In the genomic region with DNA sequence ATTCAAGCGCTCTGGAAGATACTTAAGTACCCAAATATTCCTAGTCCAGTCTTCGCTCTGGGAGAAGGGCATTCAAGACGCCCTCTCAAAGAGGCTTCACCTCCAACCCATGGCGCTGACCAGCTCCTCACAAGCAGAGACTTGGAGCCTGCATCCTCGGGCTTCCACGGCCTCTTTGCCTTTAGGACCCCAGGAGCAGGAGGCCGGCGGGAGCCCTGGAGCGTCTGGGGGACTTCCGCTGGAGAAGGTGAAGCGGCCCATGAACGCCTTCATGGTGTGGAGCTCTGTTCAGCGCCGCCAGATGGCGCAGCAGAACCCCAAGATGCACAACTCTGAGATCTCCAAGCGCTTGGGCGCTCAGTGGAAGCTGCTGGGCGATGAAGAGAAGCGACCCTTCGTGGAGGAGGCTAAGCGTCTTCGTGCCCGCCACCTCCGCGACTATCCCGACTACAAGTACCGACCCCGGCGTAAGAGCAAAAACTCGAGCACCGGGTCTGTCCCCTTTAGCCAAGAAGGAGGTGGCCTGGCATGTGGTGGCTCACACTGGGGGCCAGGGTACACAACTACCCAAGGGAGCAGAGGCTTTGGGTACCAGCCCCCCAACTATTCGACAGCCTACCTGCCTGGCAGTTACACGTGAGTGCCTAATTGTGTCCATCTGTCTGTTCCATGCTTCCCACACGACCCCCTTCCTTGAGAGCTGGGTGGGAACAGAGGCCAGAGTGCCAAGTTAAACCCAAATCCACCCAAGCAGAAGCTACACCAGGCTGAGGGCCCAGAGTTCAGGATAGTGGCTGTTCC, we compare ENCODE assay signal across 7 mouse cellular contexts. TPM values are rescaled to one million over a fixed set of nuclear protein-coding genes. Genes with fewer than 3 reads are reported as not detected.
DNase-seq lines count a peak whose midpoint lies in the region; ATAC-seq lines count a peak whose summit lies in the region.

A gene (plus strand): TSS at position 51 of the 801 bp plus-strand sequence.

- DNase-seq in R1 (ENCODE audit: low read depth, low spot score): peak; percentile 91
- DNase-seq in cerebellum, adult 11 months: peak; percentile 72
- DNase-seq in heart, postnatal 4 days: peak; percentile 79
- DNase-seq in layer of hippocampus, postnatal 25 days (ENCODE audit: extremely low spot score in 1 of 2, low spot score in 1 of 2): peak; percentile 60 to 71
- DNase-seq in lung, postnatal 25 days (ENCODE audit: low spot score): peak; percentile 57
- DNase-seq in right cerebral cortex, postnatal 10 days (ENCODE audit: low spot score in 2 of 2): peak; percentile 85 to 86

- H3K9ac ChIP-seq in forebrain, embryonic 13.5 days: no peak within 1 kb of the TSS

- no peaks in the 10 kb centered on the region for H3K9me3 ChIP-seq in forebrain, embryonic 13.5 days (replicated peaks)

- no peaks in the 10 kb centered on the region for H3K27me3 ChIP-seq in forebrain, embryonic 13.5 days

- H3K4me2 ChIP-seq in forebrain, embryonic 13.5 days: no peak within 1 kb of the TSS

- WGBS in forebrain, embryonic 13.5 days: 22% methylated on average over 34 of the region's 34 CpGs

- H3K4me1 ChIP-seq in forebrain, embryonic 13.5 days: peaks cover 8% of the 10 kb centered on the region; the same call in 1 of the 2 replicates

- ATAC-seq in forebrain, embryonic 13.5 days: peak; percentile 77

- peaks cover 90% of the 10 kb centered on the region for H3K36me3 ChIP-seq in forebrain, embryonic 13.5 days (ENCODE audit: poor library complexity, severe bottlenecking)

- H3K27ac ChIP-seq in forebrain, embryonic 13.5 days: peak within 1 kb of the TSS; percentile 3; the same call in 1 of the 2 replicates

- H3K4me3 ChIP-seq in forebrain, embryonic 13.5 days: peak within 1 kb of the TSS; percentile 9

RNA-seq across cellular contexts. Expression of the gene that starts here (rescaled TPM):
- not detected in 2 replicates for polyA plus RNA-seq in forebrain, embryonic 13.5 days (2015; fragmentation: Nextera tagmentation; extraction: Ambion mirVana)
- total RNA-seq in heart, postnatal 4 days (2021): not detected
- total RNA-seq in layer of hippocampus, postnatal 25 days (2021): under 1 TPM in 1 of 2 experiments, not detected in 1; 0.59 TPM

Comparison
In these comparisons a context has a peak if more than half of its experiments do, and no peak if none do; other contexts are left out.
1. Peak in every context shown above with its lines: DNase-seq, ATAC-seq, H3K4me3 ChIP-seq and H3K27ac ChIP-seq.
2. Peak in ATAC-seq, H3K4me3 ChIP-seq and H3K27ac ChIP-seq in forebrain, embryonic 13.5 days; RNA of the gene not detected or under 1 TPM.
3. Peak in DNase-seq in heart, postnatal 4 days; RNA of the gene not detected or under 1 TPM.
4. Peak in DNase-seq in layer of hippocampus, postnatal 25 days; RNA of the gene not detected or under 1 TPM.